Mouse (Mus musculus) intestine, embryonic 14.5 days (tissue): ENCODE measurements around the gene Hspa4. TPM values are rescaled to one million over a fixed set of nuclear protein-coding genes. Genes with fewer than 3 reads are reported as not detected.

Experiments
- ATAC-seq: fragments of 200-750 bp; cut with Nextera tagmentation; replicated peaks from 2 replicates; pipeline ENCODE4 v1.8.0; 2017; ENCODE audit warnings: low read depth, moderate number of reproducible peaks, moderate TSS enrichment, moderate library complexity; ENCODE audit not compliant: low FRiP score, low TSS enrichment
- DNase-seq: peaks from one replicate; pipeline ENCODE4 v3.0.0-alpha.2; 2018; ENCODE audit warnings: low spot score
- H3K27ac ChIP-seq: fragments of 300-500 bp; sonication (generic); 2 replicates; pipeline ENCODE4 v1.5.1; 2014; ENCODE audit warnings: low read depth, mild to moderate bottlenecking, control low read depth
- H3K27me3 ChIP-seq: fragments of 300-500 bp; sonication (generic); replicated peaks from 2 replicates; pipeline ENCODE4 v1.6.1; 2014; ENCODE audit warnings: low read length, control low read depth; ENCODE audit not compliant: control insufficient read depth, insufficient read depth
- H3K36me3 ChIP-seq: fragments of 300-500 bp; sonication (generic); 2 replicates; pipeline ENCODE4 v1.6.1; 2014; ENCODE audit warnings: low read length, control low read depth; ENCODE audit not compliant: control insufficient read depth, insufficient read depth
- H3K4me1 ChIP-seq: fragments of 300-500 bp; sonication (generic); replicated peaks from 2 replicates; pipeline ENCODE4 v1.6.1; 2014; ENCODE audit warnings: low read length, control low read depth, mixed read lengths; ENCODE audit not compliant: control insufficient read depth, insufficient read depth
- H3K4me2 ChIP-seq: fragments of 300-500 bp; sonication (generic); 2 replicates; pipeline ENCODE4 v1.6.1; 2014; ENCODE audit warnings: low read length
- H3K4me3 ChIP-seq: fragments of 300-500 bp; sonication (generic); 2 replicates; pipeline ENCODE4 v1.5.1; 2014; ENCODE audit warnings: low read depth, low read length, control low read depth, mixed read lengths
- H3K9ac ChIP-seq: fragments of 300-500 bp; sonication (generic); 2 replicates; pipeline ENCODE4 v1.6.1; 2014; ENCODE audit warnings: mild to moderate bottlenecking, low read length
- H3K9me3 ChIP-seq: fragments of 300-500 bp; sonication (generic); 2 replicates; pipeline ENCODE4 v1.6.1; 2016; ENCODE audit warnings: low read length, control low read depth; ENCODE audit not compliant: control insufficient read depth
- WGBS: fragments of 180-500 bp; shearing (Covaris S2); extraction: QIAGEN DNeasy Blood & Tissue Kit; methylation state at CpG from one replicate; pipeline ENCODE4 v1.1.7; 2014; 5-methylcytosine and 5-hydroxymethylcytosine counted together
- polyA plus RNA-seq: library from polyadenylated mRNA; unstranded; fragments of >200 nt; fragmentation: Nextera tagmentation; extraction: Ambion mirVana; gene quantifications from 2 replicates; pipeline ENCODE4 v1.2.1, GENCODE M21; 2014

Gene Hspa4
- polyA plus RNA-seq, 1 experiment from 2014 or later: 105 TPM

DNA sequence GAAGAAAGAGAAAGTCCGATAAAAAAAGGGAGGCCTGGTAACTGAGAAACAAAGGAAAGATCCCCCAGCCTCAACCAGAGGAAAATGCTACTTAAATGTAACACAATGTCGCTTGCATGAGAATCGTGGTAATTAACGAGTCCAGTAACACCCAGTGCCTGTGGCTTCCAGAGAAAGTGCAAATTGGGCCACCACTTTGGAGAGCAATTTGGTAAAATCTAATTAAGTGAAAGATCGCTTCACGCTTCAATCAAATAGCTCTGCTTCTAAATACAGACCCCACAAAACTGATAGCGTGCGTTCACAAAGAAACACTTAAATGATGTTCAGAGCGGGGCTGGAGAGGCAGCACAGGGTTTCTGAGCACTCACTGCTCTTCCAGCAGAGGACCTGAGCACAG lies 89.4 kb downstream of the Hspa4 start:
- Histone ChIP-seq H3K4me3 (no peak overlapping the region), H3K4me1 (no peaks in the 10 kb centered on the region), H3K9ac (no peak overlapping the region), H3K4me2 (no peak overlapping the region), H3K9me3 (no peaks in the 10 kb centered on the region), H3K27me3 (no peaks in the 10 kb centered on the region), H3K27ac (no peak overlapping the region), H3K36me3 (no peaks in the 10 kb centered on the region)
- ATAC-seq (no peak), DNase-seq (no peak)
- 81% methylated on average over 9 of the region's 9 CpGs for WGBS

Other genes starting within 250 kb of the Hspa4 start
- 22.4 and 22.5 TPM in 2 replicates for gene Zcchc10, start 24.2 kb upstream of the Hspa4 start, polyA plus RNA-seq
- 48.1 and 56.6 TPM in 2 replicates for gene Aff4, start 50.4 kb upstream of the Hspa4 start, polyA plus RNA-seq
- not detected in 2 replicates for gene Leap2, start 122.7 kb upstream of the Hspa4 start, polyA plus RNA-seq
- gene Uqcrq, start 130.4 kb upstream of the Hspa4 start, polyA plus RNA-seq: 645 and 717 TPM in 2 replicates
- 1.5 and 1.7 TPM in 2 replicates for gene Gdf9, start 130.6 kb upstream of the Hspa4 start, polyA plus RNA-seq
- gene Gm10447, start 156.7 kb upstream of the Hspa4 start, polyA plus RNA-seq: not detected in 2 replicates
- 0.97 and 1.4 TPM in 2 replicates for gene Shroom1, start 156.7 kb upstream of the Hspa4 start, polyA plus RNA-seq
- not detected in 2 replicates for gene Gm9837, start 170.0 kb upstream of the Hspa4 start, polyA plus RNA-seq
- gene Gm9945, start 179.7 kb upstream of the Hspa4 start, polyA plus RNA-seq: not detected in 2 replicates
- gene Sowaha, start 179.8 kb upstream of the Hspa4 start, polyA plus RNA-seq: 0.09 and 0.28 TPM in 2 replicates
- 20.7 and 22.7 TPM in 2 replicates for gene Sept8, start 218.8 kb upstream of the Hspa4 start, polyA plus RNA-seq